Mouse (Mus musculus) liver, embryonic 11.5 days (tissue): ENCODE measurements around the gene Msi2. TPM values are rescaled to one million over a fixed set of nuclear protein-coding genes. Genes with fewer than 3 reads are reported as not detected.
A peak's percentile ranks its signal among the peaks of the same experiment; 100 is the strongest.

Experiments
- ATAC-seq: fragments of 200-750 bp; cut with Nextera tagmentation; replicated peaks from 2 replicates; pipeline ENCODE4 v1.8.0; 2017; ENCODE audit warnings: moderate number of reproducible peaks, mild to moderate bottlenecking, moderate TSS enrichment, moderate library complexity; ENCODE audit not compliant: low FRiP score
- DNase-seq: peaks from one replicate; pipeline ENCODE4 v3.0.0-alpha.2; 2017; ENCODE audit warnings: low spot score
- H3K27ac ChIP-seq: fragments of 300-500 bp; sonication (generic); 2 replicates; pipeline ENCODE4 v1.5.1; 2014; ENCODE audit warnings: mild to moderate bottlenecking, low read depth, low read length, control low read depth
- H3K27me3 ChIP-seq: fragments of 300-500 bp; sonication (generic); replicated peaks from 2 replicates; pipeline ENCODE4 v1.6.1; 2014; ENCODE audit warnings: low read length, mixed read lengths; ENCODE audit not compliant: control insufficient read depth, insufficient read depth
- H3K36me3 ChIP-seq: fragments of 300-500 bp; sonication (generic); 2 replicates; pipeline ENCODE4 v1.6.1; 2014; ENCODE audit warnings: mild to moderate bottlenecking, low read length, moderate library complexity, mixed read lengths; ENCODE audit not compliant: control insufficient read depth, insufficient read depth
- H3K4me1 ChIP-seq: fragments of 300-500 bp; sonication (generic); replicated peaks from 2 replicates; pipeline ENCODE4 v1.6.1; 2014; ENCODE audit warnings: low read length, mixed read lengths; ENCODE audit not compliant: control insufficient read depth, insufficient read depth
- H3K4me2 ChIP-seq: fragments of 300-500 bp; sonication (generic); 2 replicates; pipeline ENCODE4 v1.6.1; 2014; ENCODE audit warnings: mild to moderate bottlenecking, control low read depth, moderate library complexity
- H3K4me3 ChIP-seq: fragments of 300-500 bp; sonication (generic); 2 replicates; pipeline ENCODE4 v1.5.1; 2014; ENCODE audit warnings: low read depth, low read length, control low read depth
- H3K9ac ChIP-seq: fragments of 300-500 bp; sonication (generic); 2 replicates; pipeline ENCODE4 v1.6.1; 2014; ENCODE audit warnings: low read depth, low read length, control low read depth
- H3K9me3 ChIP-seq: fragments of 300-500 bp; sonication (generic); 2 replicates; pipeline ENCODE4 v1.6.1; 2016; ENCODE audit warnings: low read length, inconsistent platforms, mixed read lengths; ENCODE audit not compliant: control insufficient read depth
- WGBS: fragments of 180-500 bp; shearing (Covaris S2); extraction: QIAGEN DNeasy Blood & Tissue Kit; methylation state at CpG from one replicate; pipeline ENCODE4 v1.1.7; 2014; 5-methylcytosine and 5-hydroxymethylcytosine counted together
- polyA plus RNA-seq: library from polyadenylated mRNA; unstranded; fragments of >200 nt; fragmentation: Nextera tagmentation; extraction: Ambion mirVana; gene quantifications from 2 replicates; pipeline ENCODE4 v1.2.1, GENCODE M21; 2014

Msi2 gene
- polyA plus RNA-seq, 1 experiment from 2014 or later, result 8.2 TPM

DNA sequence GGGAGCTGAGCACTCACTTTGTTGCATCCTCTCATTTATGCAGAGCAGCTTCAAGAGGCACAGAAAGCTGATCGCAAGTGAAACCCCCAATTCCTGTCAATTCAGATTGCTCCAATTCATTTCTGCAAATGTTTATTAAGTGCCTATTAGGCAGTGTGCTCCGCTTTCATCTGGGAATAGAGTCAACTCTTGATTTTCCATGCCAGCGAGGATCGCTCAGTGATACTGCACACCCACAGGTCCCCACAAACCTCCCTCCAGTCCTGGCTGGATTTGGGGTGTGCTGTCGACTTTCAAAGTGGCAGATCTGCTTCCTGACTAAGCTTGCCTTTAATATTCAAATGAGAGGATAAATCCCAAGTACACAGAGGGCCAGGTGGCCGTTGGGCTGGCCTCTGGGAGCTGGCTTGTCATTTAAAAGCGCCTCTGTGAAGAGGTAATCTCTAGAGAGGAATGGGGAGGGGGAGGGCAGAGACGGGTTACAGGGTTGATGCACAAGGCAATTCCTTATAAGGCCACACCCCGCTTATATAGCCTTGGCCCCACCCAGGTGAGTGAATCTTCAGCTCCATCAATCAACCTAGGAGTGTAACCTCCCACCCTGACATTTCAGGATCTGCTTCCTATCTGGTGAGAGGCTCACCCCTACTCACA is 339.5 kb downstream of the Msi2 start:
- H3K4me1 ChIP-seq, result no peaks in the 10 kb centered on the region; the same call in 1 of the 2 replicates
- H3K9me3 ChIP-seq, result no peaks in the 10 kb centered on the region
- H3K4me2 ChIP-seq, result no peak overlapping the region
- H3K9ac ChIP-seq, result no peak overlapping the region
- H3K36me3 ChIP-seq, result no peaks in the 10 kb centered on the region
- H3K4me3 ChIP-seq, result no peak overlapping the region
- DNase-seq (no peak), ATAC-seq (no peak)
- H3K27me3 ChIP-seq, result no peaks in the 10 kb centered on the region
- H3K27ac ChIP-seq, result no peak overlapping the region
- 69% methylated on average over 9 of the region's 9 CpGs for WGBS

DNA sequence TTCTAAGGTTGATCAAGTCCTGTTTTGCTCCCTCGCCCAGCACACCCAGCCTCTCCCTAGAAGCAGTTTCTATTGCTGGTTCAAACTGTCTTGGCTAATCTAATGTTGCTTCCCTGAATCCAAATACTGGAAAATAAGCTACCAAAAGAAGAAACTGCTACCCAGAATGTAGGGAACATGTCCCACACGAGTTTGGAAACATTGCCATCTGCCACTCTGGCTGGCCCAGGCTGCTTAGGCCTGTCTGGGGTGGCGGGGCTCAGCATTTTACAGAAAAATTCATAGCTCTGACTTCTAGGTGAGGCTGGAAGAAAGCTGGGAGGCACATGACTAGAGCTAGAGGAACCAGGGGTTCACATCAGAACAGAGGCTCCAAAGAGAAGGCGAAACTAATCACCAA is 345.7 kb downstream of the Msi2 start:
- Histone ChIP-seq H3K27ac (no peak overlapping the region), H3K36me3 (no peaks in the 10 kb centered on the region), H3K4me1 (peaks cover 6% of the 10 kb centered on the region), H3K4me2 (no peak overlapping the region), H3K9ac (no peak overlapping the region), H3K9me3 (no peaks in the 10 kb centered on the region), H3K4me3 (no peak overlapping the region), H3K27me3 (no peaks in the 10 kb centered on the region)
- 82% methylated on average over 4 of the region's 4 CpGs for WGBS
- ATAC-seq (no peak), DNase-seq (no peak)

GRCm38 (mm10) chr11:88369898-88370297 is 348.4 kb downstream of the Msi2 start:
- ATAC-seq, result no peak
- no peak for DNase-seq
- H3K9me3 ChIP-seq, result no peaks in the 10 kb centered on the region
- H3K4me3 ChIP-seq, result no peak overlapping the region
- H3K36me3 ChIP-seq, result no peaks in the 10 kb centered on the region
- H3K27ac ChIP-seq, result no peak overlapping the region
- peaks cover 13% of the 10 kb centered on the region for H3K4me1 ChIP-seq
- H3K27me3 ChIP-seq, result no peaks in the 10 kb centered on the region
- H3K9ac ChIP-seq, result no peak overlapping the region
- no peak overlapping the region for H3K4me2 ChIP-seq
- WGBS, result 77% methylated on average over 3 of the region's 3 CpGs

DNA sequence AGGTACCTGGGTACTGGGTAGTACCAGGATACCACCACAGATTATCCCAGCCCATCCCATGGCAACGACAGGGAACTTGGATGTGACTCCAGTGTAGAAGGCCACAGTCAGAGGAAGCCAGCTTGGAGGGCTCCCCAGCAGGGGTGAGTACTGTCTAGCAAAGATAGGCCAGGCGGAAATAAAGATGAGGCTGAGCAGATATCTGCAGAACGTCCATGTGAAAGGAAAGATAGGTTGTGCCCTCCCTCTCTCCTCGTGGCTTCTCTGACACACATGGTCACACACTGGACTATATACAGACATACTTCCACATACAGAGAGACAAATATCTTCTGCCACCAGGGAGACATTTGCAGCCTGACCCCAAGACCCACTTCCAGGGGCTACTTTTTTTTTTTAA is 350.8 kb downstream of the Msi2 start:
- DNase-seq (no peak), ATAC-seq (peak; percentile 91)
- no peak overlapping the region for H3K4me2 ChIP-seq
- H3K4me3 ChIP-seq, result no peak overlapping the region
- H3K9ac ChIP-seq, result no peak overlapping the region
- 39% methylated on average over 4 of the region's 4 CpGs for WGBS
- H3K27me3 ChIP-seq, result no peaks in the 10 kb centered on the region
- H3K36me3 ChIP-seq, result no peaks in the 10 kb centered on the region
- no peak overlapping the region for H3K27ac ChIP-seq
- H3K4me1 ChIP-seq, result peaks cover 19% of the 10 kb centered on the region
- H3K9me3 ChIP-seq, result no peaks in the 10 kb centered on the region

DNA sequence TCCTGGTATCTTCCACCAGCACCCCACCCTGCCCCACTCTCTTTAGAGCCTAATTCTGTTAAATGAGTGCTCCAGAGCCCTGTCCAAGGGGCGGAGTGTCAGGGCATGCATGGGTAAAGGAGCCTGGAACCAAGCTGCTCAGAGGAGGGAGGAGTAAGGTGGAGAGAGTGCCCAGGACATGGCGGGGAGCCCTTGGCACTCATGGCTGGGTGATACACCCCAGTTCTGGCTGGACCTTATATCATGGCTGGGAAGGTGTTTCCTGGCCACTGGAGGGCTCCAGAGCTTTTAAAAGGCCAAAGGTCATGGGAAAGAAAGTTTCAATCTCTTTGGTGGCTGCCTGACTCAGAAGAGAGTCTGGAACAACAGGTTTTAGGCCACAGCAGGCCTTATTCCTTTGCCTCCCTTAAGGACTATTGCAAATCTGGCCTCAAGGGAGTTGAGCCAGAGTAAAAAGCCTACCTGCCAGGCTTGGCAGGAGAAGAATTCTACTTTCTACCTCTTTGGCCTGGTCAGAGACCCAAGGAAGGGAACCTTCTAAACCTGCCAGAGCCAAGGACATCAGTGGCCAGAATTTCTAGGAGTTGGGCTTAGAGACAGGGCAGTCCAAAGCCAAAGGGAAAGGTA is 352.3 kb downstream of the Msi2 start:
- no peak for ATAC-seq
- Histone ChIP-seq H3K27me3 (no peaks in the 10 kb centered on the region), H3K4me2 (no peak overlapping the region), H3K9me3 (no peaks in the 10 kb centered on the region), H3K4me3 (no peak overlapping the region), H3K4me1 (peaks cover 19% of the 10 kb centered on the region), H3K9ac (no peak overlapping the region), H3K36me3 (no peaks in the 10 kb centered on the region), H3K27ac (no peak overlapping the region)
- whole genome bisulfite sequencing, result 84% methylated on average over 2 of the region's 2 CpGs
- DNase-seq, result no peak

DNA sequence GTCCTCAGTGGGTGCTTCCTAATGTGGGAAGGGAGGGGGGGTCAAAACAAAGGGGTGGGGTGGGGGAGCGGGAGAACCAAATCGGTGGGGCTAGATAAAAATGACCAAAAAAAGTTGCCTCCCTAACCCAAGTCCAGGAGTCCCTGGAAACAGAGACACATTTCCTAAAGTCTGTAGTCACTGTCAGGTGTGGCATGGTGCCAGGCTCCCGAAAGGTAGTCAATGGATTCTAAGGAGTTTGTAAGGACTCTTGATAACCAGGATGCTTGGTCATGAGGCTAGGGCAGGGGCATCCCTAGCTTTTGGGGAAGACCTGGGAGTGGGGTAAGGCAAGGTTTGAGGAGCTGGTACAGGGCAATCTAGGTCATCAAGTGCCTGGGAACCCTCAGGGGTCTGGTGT is 354.1 kb downstream of the Msi2 start:
- ATAC-seq, result no peak

DNA sequence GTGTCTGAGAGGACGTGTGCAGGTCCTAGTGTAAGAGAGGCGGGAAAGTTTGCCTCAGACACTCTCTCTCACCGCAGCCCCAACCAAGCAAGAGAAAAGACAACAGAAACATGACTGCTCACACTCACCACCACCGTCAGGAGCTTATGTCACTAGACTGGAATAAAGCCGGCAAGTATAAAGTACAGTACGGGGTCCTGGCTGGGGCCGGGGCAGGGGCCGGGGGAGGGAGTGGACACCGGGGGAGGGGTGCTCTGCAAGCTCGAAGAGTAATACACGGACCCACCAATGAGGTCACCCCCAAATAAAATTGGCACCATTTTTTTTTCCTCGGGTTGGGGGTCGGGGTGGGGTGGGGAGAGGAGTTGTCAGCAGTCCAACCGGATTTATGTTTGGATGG is 354.8 kb downstream of the Msi2 start:
- peaks cover 22% of the 10 kb centered on the region for H3K4me1 ChIP-seq
- no peak overlapping the region for H3K27ac ChIP-seq
- no peak for ATAC-seq
- H3K36me3 ChIP-seq, result no peaks in the 10 kb centered on the region
- no peak for DNase-seq
- no peak overlapping the region for H3K9ac ChIP-seq
- no peaks in the 10 kb centered on the region for H3K9me3 ChIP-seq
- H3K4me2 ChIP-seq, result no peak overlapping the region
- no peaks in the 10 kb centered on the region for H3K27me3 ChIP-seq
- H3K4me3 ChIP-seq, result no peak overlapping the region
- WGBS, result 82% methylated on average over 14 of the region's 14 CpGs

More for the DNA sequence above, 354.1 kb downstream of the Msi2 start:
- Histone ChIP-seq H3K36me3 (no peaks in the 10 kb centered on the region), H3K9ac (no peak overlapping the region), H3K27me3 (no peaks in the 10 kb centered on the region), H3K27ac (no peak overlapping the region), H3K4me1 (peaks cover 19% of the 10 kb centered on the region), H3K9me3 (no peaks in the 10 kb centered on the region), H3K4me3 (no peak overlapping the region), H3K4me2 (no peak overlapping the region)
- WGBS, result 86% methylated on average over 3 of the region's 3 CpGs
- DNase-seq, result no peak

DNA sequence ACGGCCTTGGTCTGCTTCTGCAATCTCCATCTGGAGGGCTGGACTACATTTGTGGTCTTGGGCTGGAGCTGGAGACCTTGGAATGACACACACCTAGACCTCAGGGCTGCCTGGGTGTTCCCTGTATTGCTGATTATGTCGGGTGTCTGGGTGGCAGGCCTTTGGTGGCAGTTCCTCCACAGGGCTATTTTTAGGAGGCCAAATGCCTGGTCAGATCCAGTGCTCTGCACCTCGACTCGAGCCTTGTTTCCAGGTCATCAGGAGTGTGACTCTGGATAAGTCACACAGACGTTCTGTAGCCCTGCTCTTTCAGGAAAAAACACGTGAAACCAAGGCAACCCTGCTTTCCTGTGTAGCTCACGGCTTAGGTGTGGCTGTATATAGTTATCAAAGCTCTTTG is 358.6 kb downstream of the Msi2 start:
- ATAC-seq, result no peak
- Histone ChIP-seq H3K36me3 (peaks cover 2% of the 10 kb centered on the region; the same call in 1 of the 2 replicates), H3K27me3 (no peaks in the 10 kb centered on the region), H3K4me2 (no peak overlapping the region), H3K4me3 (no peak overlapping the region), H3K4me1 (peaks cover 24% of the 10 kb centered on the region), H3K27ac (no peak overlapping the region), H3K9me3 (no peaks in the 10 kb centered on the region), H3K9ac (no peak overlapping the region)
- no peak for DNase-seq
- WGBS, result 76% methylated on average over 7 of the region's 7 CpGs

DNA sequence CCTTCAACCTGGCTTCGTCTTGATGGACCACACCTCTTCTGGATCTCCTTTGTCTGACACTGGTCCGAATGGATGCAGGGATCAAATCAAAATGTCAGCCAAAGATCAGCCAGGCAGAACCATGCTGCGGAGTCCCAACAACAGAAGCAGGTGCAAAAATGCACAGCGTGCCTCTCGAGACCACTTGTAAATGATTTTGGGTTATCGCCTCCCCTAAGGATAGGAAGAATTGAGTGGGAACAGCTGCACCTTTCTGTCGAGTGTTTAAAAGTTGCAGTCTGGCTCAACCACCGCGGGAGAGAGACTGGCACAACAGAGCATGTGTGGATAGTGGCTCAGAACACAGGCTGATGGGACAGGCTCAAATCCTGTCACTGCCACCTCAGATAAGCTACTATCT is 361.0 kb downstream of the Msi2 start:
- WGBS, result 59% methylated on average over 9 of the region's 9 CpGs
- DNase-seq, result no peak
- peak overlapping the region; percentile 12; the same call in 1 of the 2 replicates for H3K4me2 ChIP-seq

More for the DNA sequence above, 361.0 kb downstream of the Msi2 start:
- no peaks in the 10 kb centered on the region for H3K27me3 ChIP-seq
- H3K36me3 ChIP-seq, result peaks cover 2% of the 10 kb centered on the region; the same call in 1 of the 2 replicates
- no peaks in the 10 kb centered on the region for H3K9me3 ChIP-seq
- no peak for ATAC-seq
- H3K4me3 ChIP-seq, result no peak overlapping the region
- peaks cover 21% of the 10 kb centered on the region for H3K4me1 ChIP-seq
- no peak overlapping the region for H3K9ac ChIP-seq
- no peak overlapping the region for H3K27ac ChIP-seq
